Mouse (Mus musculus) testis, adult 2 months (tissue): Measurements from ENCODE around the gene Kcnmb3. TPM values are rescaled to one million over a fixed set of nuclear protein-coding genes. Genes with fewer than 3 reads are reported as not detected.

Source experiments
- H3K27ac ChIP-seq: fragments of 200-500 bp; 2 replicates; pipeline ENCODE4 v1.5.1; 2012; ENCODE audit warnings: low read depth, low read length; ENCODE audit not compliant: control insufficient read depth, insufficient read depth
- H3K27me3 ChIP-seq: fragments of 200-500 bp; 2 replicates; pipeline ENCODE4 v1.6.1; 2012; ENCODE audit warnings: mild to moderate bottlenecking, low read length, moderate library complexity; ENCODE audit not compliant: control insufficient read depth, insufficient read depth
- H3K36me3 ChIP-seq: fragments of 200-500 bp; 2 replicates; pipeline ENCODE4 v1.6.1; 2012; ENCODE audit warnings: mild to moderate bottlenecking, low read length; ENCODE audit not compliant: control insufficient read depth, insufficient read depth
- H3K4me1 ChIP-seq: fragments of 200-500 bp; 2 replicates; pipeline ENCODE4 v1.6.1; 2012; ENCODE audit warnings: low read length; ENCODE audit not compliant: control insufficient read depth, insufficient read depth
- H3K4me3 ChIP-seq: fragments of 200-500 bp; 2 replicates; pipeline ENCODE4 v1.5.1; 2012; ENCODE audit warnings: low read depth, mild to moderate bottlenecking, low read length, moderate library complexity, mixed read lengths; ENCODE audit not compliant: control insufficient read depth
- CTCF ChIP-seq: fragments of 200-500 bp; IDR thresholded peaks from 2 replicates; pipeline ENCODE4 v1.5.1; 2012; ENCODE audit warnings: low read depth, mild to moderate bottlenecking, inconsistent platforms, low read length, moderate library complexity; ENCODE audit not compliant: control insufficient read depth, insufficient read depth, insufficient replicate concordance
- POLR2A ChIP-seq: fragments of 200-500 bp; IDR thresholded peaks from 2 replicates; pipeline ENCODE4 v1.6.1; 2012; ENCODE audit warnings: low read depth, mild to moderate bottlenecking, inconsistent platforms, low read length, moderate library complexity; ENCODE audit not compliant: control insufficient read depth
- polyA plus RNA-seq: library from polyadenylated mRNA; depleted of rRNA; stranded (reverse); fragments of >200 nt; gene quantifications from 2 replicates; pipeline ENCODE4 v1.2.3, GENCODE M21; 2012; rRNA removed

The Kcnmb3 gene
- polyA plus RNA-seq = 3.4 and 3.6 TPM in 2 replicates

DNA sequence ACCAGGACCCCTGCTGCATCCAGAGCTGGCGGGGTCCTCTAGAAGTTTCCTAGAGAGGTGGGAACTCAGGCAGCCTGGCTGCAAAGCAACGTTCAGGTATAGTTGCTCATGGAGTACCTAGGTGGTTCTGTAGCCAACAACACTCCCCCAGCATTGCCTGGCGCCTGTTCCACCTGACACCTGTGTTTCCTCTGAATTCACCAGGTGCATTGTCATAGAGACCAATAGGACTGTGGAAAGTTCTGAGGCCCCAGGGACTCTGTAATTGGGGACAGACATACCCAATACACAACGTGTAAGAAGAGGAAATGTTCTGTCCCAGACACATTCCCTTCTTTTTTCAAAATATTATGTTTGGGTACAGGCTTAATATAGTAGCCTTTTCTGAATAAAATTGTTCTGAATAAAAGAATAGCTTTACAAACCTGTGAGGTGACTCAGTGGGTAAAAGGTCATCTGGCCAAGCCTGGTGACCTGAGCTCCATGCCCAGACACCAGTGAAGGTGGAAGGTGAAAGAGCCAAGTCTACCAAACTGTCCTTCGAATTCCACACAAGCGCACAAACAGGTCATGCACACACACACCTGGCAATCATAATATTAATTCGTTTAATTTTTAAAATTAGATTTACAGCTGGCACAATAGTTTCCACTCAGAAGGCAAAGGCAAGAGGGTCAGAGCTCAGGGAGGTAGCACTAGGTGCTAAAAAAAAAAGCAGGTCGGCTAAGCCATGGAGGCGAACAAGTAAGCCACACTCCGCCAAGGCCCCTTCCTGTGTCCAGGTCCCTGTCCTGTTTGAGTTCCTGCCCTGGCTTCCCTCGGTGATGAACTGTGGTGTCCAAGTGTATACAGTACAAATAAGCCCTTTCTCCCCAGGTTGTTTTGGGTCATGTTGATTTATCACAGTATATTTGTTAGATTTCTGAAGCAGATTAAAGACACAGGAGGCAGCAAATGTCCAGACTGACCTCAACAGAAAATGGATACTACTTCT, at the start of gene Kcnmb3:
Kcnmb3 (minus strand) TSS at position 135 of the 994 bp plus-strand sequence.
- Histone ChIP-seq H3K27me3 (no peaks in the 10 kb centered on the region), H3K36me3 (no peaks in the 10 kb centered on the region), H3K4me3 (no peak within 1 kb of the TSS), H3K4me1 (peaks cover 5% of the 10 kb centered on the region), H3K27ac (no peak within 1 kb of the TSS)
- TF ChIP-seq CTCF = no peak
- no peak for TF ChIP-seq POLR2A

GRCm38 (mm10) chr3:32538091-32538490, 46.1 kb upstream of the Kcnmb3 start:
- H3K36me3 ChIP-seq = no peaks in the 10 kb centered on the region; the same call in 1 of the 2 replicates

GRCm38 (mm10) chr3:32537556-32537955, 45.5 kb upstream of the Kcnmb3 start:
- no peak overlapping the region for H3K4me3 ChIP-seq
- H3K36me3 ChIP-seq = no peaks in the 10 kb centered on the region; the same call in 1 of the 2 replicates
- H3K4me1 ChIP-seq = no peaks in the 10 kb centered on the region
- no peaks in the 10 kb centered on the region for H3K27me3 ChIP-seq
- TF ChIP-seq POLR2A (no peak), CTCF (no peak)
- H3K27ac ChIP-seq = no peak overlapping the region; the same call in 1 of the 2 replicates

More at GRCm38 (mm10) chr3:32538091-32538490, 46.1 kb upstream of the Kcnmb3 start:
- Histone ChIP-seq H3K4me3 (no peak overlapping the region), H3K27me3 (no peaks in the 10 kb centered on the region), H3K27ac (no peak overlapping the region), H3K4me1 (no peaks in the 10 kb centered on the region)
- TF ChIP-seq POLR2A (no peak), CTCF (no peak)

DNA sequence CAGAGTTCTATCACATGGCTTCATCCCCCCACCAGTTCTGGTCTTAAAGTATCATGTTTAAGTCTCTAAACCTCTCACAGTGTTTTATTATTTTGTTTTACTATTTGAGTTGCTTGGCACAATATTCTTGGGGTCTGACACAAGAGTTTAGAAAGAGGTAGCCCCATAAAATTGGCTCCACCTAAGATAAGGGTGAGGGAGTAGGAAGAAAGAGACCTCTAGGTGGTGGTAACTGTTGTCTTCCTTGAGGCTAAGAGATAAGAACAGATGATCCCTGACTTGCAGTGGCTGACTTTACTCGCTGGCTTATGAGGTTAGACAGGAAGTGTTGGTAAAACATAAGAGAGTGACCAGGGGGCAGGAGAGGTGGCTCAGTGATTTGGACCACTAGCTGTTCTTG, 43.7 kb upstream of the Kcnmb3 start:
- no peak overlapping the region for H3K4me3 ChIP-seq
- TF ChIP-seq POLR2A (no peak), CTCF (no peak)
- no peaks in the 10 kb centered on the region; the same call in 1 of the 2 replicates for H3K36me3 ChIP-seq
- H3K4me1 ChIP-seq = no peaks in the 10 kb centered on the region
- no peaks in the 10 kb centered on the region for H3K27me3 ChIP-seq
- no peak overlapping the region for H3K27ac ChIP-seq

- no peak for TF ChIP-seq CTCF
- TF ChIP-seq POLR2A = no peak
- Histone ChIP-seq H3K4me1 (no peaks in the 10 kb centered on the region), H3K27ac (peak overlapping the region; percentile 97; the same call in 1 of the 2 replicates), H3K36me3 (no peaks in the 10 kb centered on the region; the same call in 1 of the 2 replicates), H3K27me3 (no peaks in the 10 kb centered on the region), H3K4me3 (peak overlapping the region; percentile 99)
Measured at GRCm38 (mm10) chr3:32530041-32530440, 38.0 kb upstream of the Kcnmb3 start.

DNA sequence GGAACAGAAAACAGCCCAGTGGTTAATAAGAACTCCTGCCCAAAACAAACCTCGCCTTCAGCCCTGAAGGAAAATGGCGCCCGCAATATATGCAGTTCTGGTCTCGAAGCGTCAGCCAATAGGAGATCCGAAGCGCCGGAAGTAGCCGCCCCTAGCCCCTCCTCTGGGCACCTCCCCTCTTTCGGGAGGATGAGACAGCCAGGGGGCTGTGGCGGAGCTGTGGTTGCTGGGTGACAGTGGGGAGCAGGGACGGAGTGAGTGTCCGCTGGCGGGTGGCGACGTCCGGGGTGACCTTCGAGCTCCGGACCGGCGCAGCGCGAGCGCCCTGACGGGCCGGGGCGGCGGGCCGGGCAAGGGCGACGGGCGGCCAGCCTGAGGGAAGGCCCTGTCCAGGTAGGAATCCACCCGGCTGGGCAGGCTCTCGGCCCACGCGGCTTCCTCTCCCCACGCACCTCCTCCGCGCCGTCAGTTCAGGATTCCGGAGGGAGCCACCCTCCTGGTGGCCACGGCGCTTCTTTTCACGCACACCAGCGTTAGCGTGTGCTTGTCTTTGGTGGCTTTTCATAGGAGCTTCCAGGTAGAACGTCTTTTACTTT, 37.4 kb upstream of the Kcnmb3 start, which contains the start of gene Mfn1:
Mfn1 (plus strand) TSS at position 163 of the 596 bp plus-strand sequence.
- no peaks in the 10 kb centered on the region; the same call in 1 of the 2 replicates for H3K36me3 ChIP-seq

DNA sequence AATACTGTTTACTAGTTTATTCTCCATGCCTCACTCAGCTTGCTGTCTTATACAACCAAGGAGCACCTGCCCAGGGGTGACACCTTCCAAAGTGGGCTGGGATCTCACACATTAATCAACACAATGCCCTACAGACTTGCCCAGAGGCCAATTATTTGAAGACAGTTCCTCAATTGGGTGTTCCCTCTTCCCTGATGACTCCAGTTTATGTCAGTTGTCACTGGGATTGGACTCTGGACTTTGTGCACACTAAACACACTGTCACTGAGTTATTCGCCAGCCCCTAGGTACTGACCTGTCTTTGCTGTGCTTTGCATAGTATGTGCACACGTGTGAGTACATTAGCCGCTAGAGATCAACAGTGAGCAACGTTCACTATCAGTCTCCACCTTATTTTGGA, 35.1 kb upstream of the Kcnmb3 start:
- Histone ChIP-seq H3K27ac (no peak overlapping the region), H3K4me3 (peak overlapping the region; percentile 43; the same call in 1 of the 2 replicates), H3K27me3 (no peaks in the 10 kb centered on the region), H3K36me3 (no peaks in the 10 kb centered on the region), H3K4me1 (no peaks in the 10 kb centered on the region)
- TF ChIP-seq CTCF (no peak), POLR2A (no peak)

More for the DNA sequence above, 37.4 kb upstream of the Kcnmb3 start, which contains the start of gene Mfn1:
- Histone ChIP-seq H3K4me3 (peak within 1 kb of the TSS; percentile 99), H3K4me1 (no peaks in the 10 kb centered on the region), H3K27ac (peak within 1 kb of the TSS; percentile 97), H3K27me3 (no peaks in the 10 kb centered on the region)
- TF ChIP-seq CTCF = no peak
- peak; percentile 91 for TF ChIP-seq POLR2A
